Mouse (Mus musculus) urinary bladder, postnatal 25 days (tissue): ENCODE measurements at regions not wholly inside any gene's neighbourhood (a gene's known extent, or its start where the extent isn't known, plus 50 kb on each side); places are given as distances from the start of the nearest gene placed in this dataset.
"Not testable (repeated sequence)": the region's sequence is repeated elsewhere in the genome, so short reads cannot be mapped to it uniquely, and the experiment has no call there.

Source experiments
- DNase-seq: peaks from one replicate; pipeline ENCODE4 v3.0.0; 2022; ENCODE audit warnings: low spot score

DNA sequence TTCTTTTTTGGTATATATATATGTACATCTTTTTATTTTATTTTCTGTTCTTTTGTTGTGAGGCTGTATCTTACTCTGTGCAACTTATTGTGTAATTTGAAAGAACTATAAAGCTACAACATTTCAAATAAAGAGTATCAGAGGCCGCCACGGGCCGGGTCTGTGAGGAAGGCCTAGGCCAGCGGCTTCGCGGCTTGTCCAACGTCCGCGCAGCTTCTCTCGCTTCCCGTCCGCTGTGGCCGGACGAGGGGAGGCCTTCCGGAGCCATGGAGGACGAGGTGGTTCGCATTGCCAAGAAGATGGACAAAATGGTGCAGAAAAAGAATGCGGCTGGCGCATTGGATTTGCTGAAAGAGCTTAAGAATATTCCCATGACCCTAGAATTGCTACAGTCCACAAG lies 167.4 kb downstream of the Kif21a start:
- not testable (repeated sequence) for DNase-seq

DNA sequence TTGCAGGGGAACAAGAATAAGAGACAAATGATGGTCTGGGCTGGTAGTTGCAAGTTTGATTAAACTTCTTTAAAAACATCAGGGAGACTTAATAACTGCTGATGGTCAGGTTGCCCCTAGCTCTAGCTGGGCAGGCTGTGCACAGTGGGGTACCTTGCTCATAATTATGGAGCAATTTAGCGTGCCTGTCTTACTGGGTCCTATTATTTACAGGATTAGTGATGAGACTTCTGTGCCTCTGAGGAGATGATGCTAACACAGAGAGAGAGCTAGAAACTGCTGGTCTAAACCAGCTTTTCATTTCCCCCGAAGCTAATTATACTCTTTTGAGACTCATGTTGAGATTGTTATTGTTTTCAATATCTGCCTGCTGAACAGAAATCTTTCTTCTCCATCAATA lies 180.3 kb downstream of the Kif21a start:
- no peak for DNase-seq

DNA sequence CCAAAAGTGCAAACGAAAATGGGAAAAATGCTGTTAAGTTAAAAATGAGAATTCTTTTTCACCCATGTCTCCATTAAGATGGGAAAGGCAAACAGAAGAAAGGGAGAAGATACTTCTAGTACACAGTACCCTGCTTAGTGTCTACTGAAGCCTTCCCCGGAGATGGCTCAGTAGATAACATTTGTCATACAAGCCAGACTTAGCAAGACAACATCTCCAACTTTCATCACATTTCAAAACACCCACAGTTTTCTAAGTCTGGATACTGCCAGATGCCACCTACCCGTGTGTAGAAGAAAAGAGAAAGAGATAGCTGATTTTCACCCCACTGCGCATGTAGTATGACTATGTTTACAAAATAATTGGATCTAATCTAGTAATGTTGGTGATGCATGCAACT lies 174.5 kb upstream of the Cpne8 start:
- not testable (repeated sequence) for DNase-seq

GRCm38 (mm10) chr15:90851991-90852390 lies 172.8 kb upstream of the Cpne8 start:
- no peak for DNase-seq

GRCm38 (mm10) chr15:90841471-90841870 lies 162.2 kb upstream of the Cpne8 start:
- DNase-seq = peak; percentile 5

GRCm38 (mm10) chr15:90835586-90835985 lies 156.4 kb upstream of the Cpne8 start:
- DNase-seq = no peak

DNA sequence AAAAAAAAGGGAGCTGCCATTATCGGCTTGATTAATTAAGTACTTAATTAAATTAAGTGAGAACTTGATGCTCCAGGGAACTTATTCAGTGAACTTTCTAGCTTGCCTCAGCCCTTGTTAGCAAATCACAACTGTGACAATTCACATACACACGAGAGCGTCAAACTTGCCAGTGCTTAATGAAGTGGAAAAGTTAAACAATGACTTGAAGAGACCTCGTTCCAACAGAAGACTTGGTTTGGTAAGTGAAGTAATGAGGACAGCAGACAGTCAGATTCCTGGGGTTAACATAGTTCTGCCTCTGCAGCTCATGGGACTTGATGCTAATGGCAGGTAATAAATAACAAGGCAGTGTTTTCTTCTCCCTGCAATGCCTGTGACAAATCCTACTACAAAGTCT lies 148.6 kb upstream of the Cpne8 start:
- no peak for DNase-seq

DNA sequence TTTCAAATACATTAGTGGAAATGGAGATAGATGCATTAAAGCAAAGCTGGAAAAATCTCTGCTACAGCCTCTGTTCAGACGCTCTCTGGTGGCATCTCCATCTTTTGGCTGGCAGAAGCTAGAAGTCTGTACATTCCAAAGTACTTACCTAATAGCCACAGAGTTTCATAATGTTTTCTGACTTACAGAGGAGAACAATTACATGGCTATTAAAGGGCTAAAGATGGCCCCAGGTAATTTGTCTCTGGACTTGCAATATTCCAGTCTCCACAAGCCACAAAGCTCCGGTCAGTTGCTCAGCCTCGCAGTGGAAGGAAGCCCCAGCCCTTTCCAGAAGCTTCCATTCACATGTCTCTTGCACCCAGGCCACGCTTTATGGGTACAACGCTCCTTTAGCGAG lies 143.1 kb upstream of the Cpne8 start:
- DNase-seq = no peak

- no peak for DNase-seq
Measured at GRCm38 (mm10) chr15:90819949-90820655, 140.9 kb upstream of the Cpne8 start.

GRCm38 (mm10) chr15:90818161-90818560 lies 138.9 kb upstream of the Cpne8 start:
- no peak for DNase-seq

DNA sequence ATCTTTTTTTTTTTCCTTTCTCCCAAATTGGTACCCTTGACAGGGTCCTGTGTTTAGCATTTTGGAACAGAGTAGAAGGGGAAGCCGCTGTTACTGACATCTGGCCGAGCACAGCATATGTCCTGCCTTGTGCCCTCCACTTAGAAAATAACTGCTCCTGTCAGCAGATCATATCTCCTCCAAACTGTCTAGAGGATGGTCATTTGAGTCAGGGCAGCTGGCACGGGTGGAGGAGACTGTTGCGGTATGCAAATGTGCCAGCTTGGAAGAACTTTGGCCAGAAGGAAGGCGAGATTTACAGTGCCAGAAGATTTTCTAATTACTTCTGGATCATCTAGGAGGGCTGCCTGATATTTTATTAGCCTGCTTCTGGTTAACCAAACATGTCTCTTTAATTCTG lies 134.7 kb upstream of the Cpne8 start:
- no peak for DNase-seq

DNA sequence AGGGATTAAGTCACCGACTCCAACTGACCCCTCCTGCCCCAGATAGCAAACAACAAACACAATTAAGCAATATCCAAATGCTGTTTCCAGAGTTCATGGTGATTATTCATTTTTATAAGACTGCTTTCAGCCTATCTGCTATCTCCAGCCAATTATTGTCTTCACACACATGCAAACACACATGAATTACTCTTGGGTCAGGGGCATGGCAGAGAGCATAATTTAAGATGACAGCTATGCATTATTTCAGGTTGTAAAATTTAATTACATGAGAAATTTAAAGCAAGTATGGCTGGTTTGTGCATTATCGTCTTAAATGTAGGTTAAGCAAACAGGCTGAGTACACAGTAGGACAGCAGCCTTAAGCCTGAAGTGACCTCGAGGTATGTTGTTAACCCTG lies 131.1 kb upstream of the Cpne8 start:
- DNase-seq = no peak

- DNase-seq = no peak
Measured at GRCm38 (mm10) chr15:90808236-90808635, 129.0 kb upstream of the Cpne8 start.

- DNase-seq = no peak
Measured at GRCm38 (mm10) chr15:90798056-90798455, 118.8 kb upstream of the Cpne8 start.

GRCm38 (mm10) chr15:90789941-90790340 lies 110.7 kb upstream of the Cpne8 start:
- DNase-seq = no peak

GRCm38 (mm10) chr15:90784741-90785140 lies 105.5 kb upstream of the Cpne8 start:
- no peak for DNase-seq

GRCm38 (mm10) chr15:90767521-90767920 lies 88.3 kb upstream of the Cpne8 start:
- DNase-seq = no peak

GRCm38 (mm10) chr15:90764501-90764900 lies 85.3 kb upstream of the Cpne8 start:
- not testable (repeated sequence) for DNase-seq

DNA sequence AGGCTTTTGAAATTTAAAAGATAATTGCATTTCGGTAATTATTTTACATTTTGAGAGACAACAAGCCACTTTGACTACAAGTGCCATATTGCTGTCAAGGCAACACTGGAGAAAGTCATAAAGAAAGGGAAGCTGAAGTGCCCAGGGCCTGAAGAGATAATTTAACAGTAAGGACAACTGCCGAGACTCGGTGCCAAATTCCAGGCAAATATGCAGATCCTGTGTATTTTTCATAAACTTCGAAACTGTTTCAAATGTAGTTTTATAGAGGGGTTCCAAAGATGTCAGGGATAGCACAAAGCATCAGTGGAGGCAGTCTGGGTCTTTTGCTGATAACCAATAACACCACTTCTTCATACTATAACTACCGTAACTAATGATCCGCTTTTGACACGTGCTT lies 54.7 kb upstream of the Cpne8 start:
- DNase-seq = no peak
